Mouse (Mus musculus) MEL (cell line): ENCODE data around the gene Bcat2. TPM values are rescaled to one million over a fixed set of nuclear protein-coding genes. Genes with fewer than 3 reads are reported as not detected.

Experiments used
- DNase-seq: peaks from one replicate; pipeline ENCODE4 v3.0.0; 2011; ENCODE audit warnings: low read depth, low spot score
- H3K27ac ChIP-seq: 2 replicates; pipeline ENCODE4 v1.5.1; 2012; ENCODE audit warnings: low read depth, mild to moderate bottlenecking, control low read depth, low read length, moderate library complexity; ENCODE audit not compliant: control insufficient read depth
- H3K27me3 ChIP-seq, 2 experiments: fragments of 150-350 bp in 1 of 2; sonication (generic) in 1 of 2; 2 replicates each; pipeline ENCODE4 v1.6.1; 2012; ENCODE audit warnings: low read length in 2 of 2, mild to moderate bottlenecking in 2 of 2, improper control_type of control experiment in 1 of 2, moderate library complexity in 1 of 2; ENCODE audit not compliant: insufficient read depth in 2 of 2, control insufficient read depth in 1 of 2
- H3K36me3 ChIP-seq, 2 experiments: 2 replicates each; pipeline ENCODE4 v1.6.1; 2012 to 2014; ENCODE audit warnings: low read length in 2 of 2, improper control_type of control experiment in 1 of 2, inconsistent platforms in 1 of 2, mild to moderate bottlenecking in 1 of 2; ENCODE audit not compliant: insufficient read depth in 2 of 2, control insufficient read depth in 1 of 2
- H3K4me1 ChIP-seq, 2 experiments: fragments of 150-350 bp in 1 of 2; sonication (generic) in 1 of 2; 2 replicates each; pipeline ENCODE4 v1.6.1; 2012; ENCODE audit warnings: low read length in 2 of 2, improper control_type of control experiment in 1 of 2, mild to moderate bottlenecking in 1 of 2; ENCODE audit not compliant: insufficient read depth in 2 of 2, control insufficient read depth in 1 of 2
- H3K4me3 ChIP-seq, 2 experiments: fragments of 150-350 bp in 1 of 2; sonication (generic) in 1 of 2; 2 replicates each; pipeline ENCODE4 v1.5.1; 2012; ENCODE audit warnings: low read depth in 2 of 2, low read length in 2 of 2, mild to moderate bottlenecking in 2 of 2, moderate library complexity in 2 of 2, control low read depth in 1 of 2, improper control_type of control experiment in 1 of 2; ENCODE audit not compliant: control insufficient read depth in 1 of 2, insufficient read depth in 1 of 2
- H3K79me2 ChIP-seq: 2 replicates; pipeline ENCODE4 v1.6.1; 2012; ENCODE audit warnings: mild to moderate bottlenecking, low read length, moderate library complexity; ENCODE audit not compliant: control insufficient read depth, poor library complexity, insufficient read depth
- H3K9ac ChIP-seq: 2 replicates; pipeline ENCODE4 v1.6.1; 2012; ENCODE audit warnings: low read depth, mild to moderate bottlenecking, control low read depth, low read length, moderate library complexity; ENCODE audit not compliant: control insufficient read depth, poor library complexity, severe bottlenecking
- H3K9me3 ChIP-seq: fragments of 150-350 bp; sonication (generic); replicated peaks from 2 replicates; pipeline ENCODE4 v1.6.1; 2012; ENCODE audit warnings: mild to moderate bottlenecking, low read length, improper control_type of control experiment, moderate library complexity; ENCODE audit not compliant: insufficient read depth
- CTCF ChIP-seq, 3 experiments: IDR thresholded peaks in 2 of 3; conservative IDR thresholded peaks in 1 of 3; 2 replicates each; pipeline ENCODE4 v1.5.1; 2011 to 2012; ENCODE audit warnings: low read length in 3 of 3, low read depth in 2 of 3, mild to moderate bottlenecking in 2 of 3, improper control_type of control experiment in 1 of 3, inconsistent platforms in 1 of 3, mixed read lengths in 1 of 3, moderate library complexity in 1 of 3; ENCODE audit not compliant: control insufficient read depth in 1 of 3, insufficient read depth in 1 of 3, poor library complexity in 1 of 3, severe bottlenecking in 1 of 3
- GABPA ChIP-seq: IDR thresholded peaks from 2 replicates; pipeline ENCODE4 v1.6.1; 2012; ENCODE audit warnings: low read depth, mild to moderate bottlenecking, inconsistent platforms, low read length, improper control_type of control experiment, moderate library complexity
- JUND ChIP-seq: IDR thresholded peaks from 2 replicates; pipeline ENCODE4 v1.6.1; 2011; ENCODE audit warnings: low read depth, mild to moderate bottlenecking, improper control_type of control experiment, low read length
- MYC ChIP-seq: IDR thresholded peaks from 2 replicates; pipeline ENCODE4 v1.6.1; 2011; ENCODE audit warnings: low read depth, mild to moderate bottlenecking, low read length, improper control_type of control experiment, moderate library complexity
- NELFE ChIP-seq: IDR thresholded peaks from 2 replicates; pipeline ENCODE4 v1.6.1; 2011; ENCODE audit warnings: low read depth, low read length, improper control_type of control experiment
- NRF1 ChIP-seq: IDR thresholded peaks from 2 replicates; pipeline ENCODE4 v1.6.1; 2014; ENCODE audit warnings: low read depth, mild to moderate bottlenecking, inconsistent platforms, low read length, improper control_type of control experiment, moderate library complexity; ENCODE audit not compliant: poor library complexity, insufficient read depth, severe bottlenecking
- RAD21 ChIP-seq: IDR thresholded peaks from 2 replicates; pipeline ENCODE4 v1.6.1; 2011; ENCODE audit warnings: mild to moderate bottlenecking, low read depth, low read length, improper control_type of control experiment
- SIN3A ChIP-seq: IDR thresholded peaks from 2 replicates; pipeline ENCODE4 v1.6.1; 2012; ENCODE audit warnings: low read length, improper control_type of control experiment, inconsistent platforms
- SMC3 ChIP-seq: IDR thresholded peaks from 2 replicates; pipeline ENCODE4 v1.6.1; 2011; ENCODE audit warnings: low read depth, low read length, improper control_type of control experiment
- TCF12 ChIP-seq: IDR thresholded peaks from 2 replicates; pipeline ENCODE4 v1.6.1; 2014; ENCODE audit warnings: low read depth, mild to moderate bottlenecking, inconsistent platforms, low read length, improper control_type of control experiment, moderate library complexity
- USF1 ChIP-seq: IDR thresholded peaks from 2 replicates; pipeline ENCODE4 v1.6.1; 2014; ENCODE audit warnings: low read depth, mild to moderate bottlenecking, inconsistent platforms, low read length, improper control_type of control experiment, moderate library complexity
- USF2 ChIP-seq, 2 experiments: IDR thresholded peaks; 2 replicates each; pipeline ENCODE4 v1.6.1; 2011 to 2012; ENCODE audit warnings: improper control_type of control experiment in 2 of 2, low read length in 2 of 2, borderline replicate concordance in 1 of 2, inconsistent platforms in 1 of 2, low read depth in 1 of 2, mild to moderate bottlenecking in 1 of 2; ENCODE audit not compliant: insufficient read depth in 1 of 2
- ZKSCAN1 ChIP-seq: IDR thresholded peaks from 2 replicates; pipeline ENCODE4 v1.6.1; 2012; ENCODE audit warnings: low read depth, mild to moderate bottlenecking, inconsistent platforms, low read length, improper control_type of control experiment, moderate library complexity
- polyA plus RNA-seq, 2 experiments: library from polyadenylated mRNA; stranded (reverse) in 1 of 2; unstranded in 1 of 2; fragments of >175 nt in 1 of 2; fragments of >200 nt in 1 of 2; gene quantifications; 2 replicates each; pipeline versions ENCODE4 v1.2.1 to v1.2.4; 2012; ENCODE audit warnings: low replicate concordance in 2 of 2, low read depth in 1 of 2; ENCODE audit not compliant: insufficient read length in 2 of 2, insufficient read depth in 1 of 2, missing spikeins in 1 of 2
- total RNA-seq: library from RNA; depleted of rRNA; stranded (reverse); fragments of 300-350 nt; gene quantifications from 2 replicates; pipeline ENCODE4 v1.2.3, GENCODE M21; 2012

Bcat2 gene
- total and polyA plus RNA-seq, 3 experiments: 49.4 to 140 TPM; not detected in 1

- no peaks in the 10 kb centered on the region for H3K36me3 ChIP-seq
- no peaks in the 10 kb centered on the region for H3K9me3 ChIP-seq
- H3K4me3 ChIP-seq: no peak overlapping the region
- H3K27ac ChIP-seq: no peak overlapping the region
- H3K9ac ChIP-seq: no peak overlapping the region
- peak; percentile 50 for DNase-seq
- no peak for TF ChIP-seq MYC
- TF ChIP-seq GABPA: no peak
- no peak for TF ChIP-seq SIN3A
- TF ChIP-seq USF2 (IDR thresholded peaks at IDR 0.05; ENCODE audit: borderline replicate concordance in 1 of 2, insufficient read depth in 1 of 2, low read depth in 1 of 2, low read length in 2 of 2): no peak
- TF ChIP-seq USF1: no peak
- TF ChIP-seq CTCF (IDR thresholded peaks at IDR 0.05 in 2 of 3, conservative IDR thresholded peaks at IDR 0.05 in 1 of 3; ENCODE audit: control insufficient read depth in 1 of 3, insufficient read depth in 1 of 3, low read depth in 2 of 3, low read length in 3 of 3, poor library complexity in 1 of 3, severe bottlenecking in 1 of 3): peak; percentile 49 to 58 (median 49)
- peak; percentile 45 for TF ChIP-seq SMC3
- TF ChIP-seq ZKSCAN1: no peak
- TF ChIP-seq TCF12: no peak
- TF ChIP-seq NRF1: no peak
- peak; percentile 52 for TF ChIP-seq RAD21
- no peaks in the 10 kb centered on the region for H3K79me2 ChIP-seq
- H3K27me3 ChIP-seq: peaks cover 0 to 8% of the 10 kb centered on the region in 2 experiments; a peak in 1 of 4 replicates
- H3K4me1 ChIP-seq: no peaks in the 10 kb centered on the region
Measured at GRCm38 (mm10) chr7:45544525-45544924, 25.4 kb upstream of the Bcat2 start.

GRCm38 (mm10) chr7:45549641-45550436 lies 20.1 kb upstream of the Bcat2 start:
- Histone ChIP-seq H3K27me3 (peaks cover 0 to 3% of the 10 kb centered on the region in 2 experiments; a peak in 1 of 4 replicates), H3K27ac (no peak overlapping the region), H3K4me1 (no peaks in the 10 kb centered on the region), H3K9me3 (no peaks in the 10 kb centered on the region), H3K36me3 (no peaks in the 10 kb centered on the region), H3K4me3 (no peak overlapping the region), H3K79me2 (no peaks in the 10 kb centered on the region), H3K9ac (no peak overlapping the region)
- no peak for DNase-seq
- TF ChIP-seq NRF1 (peak; percentile 21; the same call in 1 of the 2 replicates), NELFE (no peak), JUND (no peak), USF2 (IDR thresholded peaks at IDR 0.05; ENCODE audit: borderline replicate concordance in 1 of 2, insufficient read depth in 1 of 2, low read depth in 1 of 2, low read length in 2 of 2) (no peak)
